Mouse (Mus musculus): Measurements from ENCODE around the gene Ugt2b1.

- TF ChIP-seq CTCF (IDR thresholded peaks at IDR 0.05; ENCODE audit: low read depth) (no peak), EP300 (IDR thresholded peaks at IDR 0.05; ENCODE audit: low read depth) (no peak)
Measured at GRCm38 (mm10) chr5:86961587-86962358, 35.4 kb upstream of the Ugt2b1 start.
